Mouse (Mus musculus): ENCODE measurements at regions not wholly inside any gene's neighbourhood (a gene's known extent, or its start where the extent isn't known, plus 50 kb on each side); places are given as distances from the start of the nearest gene placed in this dataset.

GRCm38 (mm10) chr15:86738356-86738755 lies 524.1 kb downstream of the Tbc1d22a start:
- no peak for DNase-seq

GRCm38 (mm10) chr15:86738776-86739175 lies 524.5 kb downstream of the Tbc1d22a start:
- no peak for DNase-seq

- no peak for DNase-seq
These were observed 537.3 kb downstream of the Tbc1d22a start for GRCm38 (mm10) chr15:86751436-86752136.

- no peak for DNase-seq
These were observed 549.5 kb downstream of the Tbc1d22a start for GRCm38 (mm10) chr15:86763581-86764375.

GRCm38 (mm10) chr15:86767623-86768022 lies 553.4 kb downstream of the Tbc1d22a start:
- no peak for DNase-seq

GRCm38 (mm10) chr15:86773041-86773440 lies 558.8 kb downstream of the Tbc1d22a start:
- no peak for DNase-seq

- no peak for DNase-seq
These were observed 563.7 kb downstream of the Tbc1d22a start for GRCm38 (mm10) chr15:86777998-86778397.

GRCm38 (mm10) chr15:86781160-86781559 lies 566.9 kb downstream of the Tbc1d22a start:
- DNase-seq, result no peak

- no peak for DNase-seq
These were observed 580.5 kb downstream of the Tbc1d22a start for GRCm38 (mm10) chr15:86794716-86795115.

GRCm38 (mm10) chr15:86798474-86799178 lies 584.4 kb downstream of the Tbc1d22a start:
- DNase-seq, result no peak

GRCm38 (mm10) chr15:86807296-86808080 lies 593.2 kb downstream of the Tbc1d22a start:
- DNase-seq, result no peak

- no peak for DNase-seq
These were observed 597.6 kb downstream of the Tbc1d22a start for GRCm38 (mm10) chr15:86811821-86812220.

- DNase-seq, result no peak
These were observed 600.7 kb downstream of the Tbc1d22a start for GRCm38 (mm10) chr15:86814808-86815421.

GRCm38 (mm10) chr15:86835996-86836395 lies 621.7 kb downstream of the Tbc1d22a start:
- peak; percentile 15 for DNase-seq

GRCm38 (mm10) chr15:86852161-86852870 lies 638.1 kb downstream of the Tbc1d22a start:
- DNase-seq, result no peak

GRCm38 (mm10) chr15:86858356-86858906 lies 644.2 kb downstream of the Tbc1d22a start:
- DNase-seq, result no peak

GRCm38 (mm10) chr15:86875721-86876309 lies 661.6 kb downstream of the Tbc1d22a start:
- no peak for DNase-seq

- peak; percentile 8 for DNase-seq
These were observed 647.1 kb upstream of the Fam19a5 start for GRCm38 (mm10) chr15:86896974-86897373.

- DNase-seq, result no peak
These were observed 644.1 kb upstream of the Fam19a5 start for GRCm38 (mm10) chr15:86899961-86900360.

GRCm38 (mm10) chr15:86903006-86903405 lies 641.1 kb upstream of the Fam19a5 start:
- no peak for DNase-seq

- no peak for DNase-seq
These were observed 630.8 kb upstream of the Fam19a5 start for GRCm38 (mm10) chr15:86913276-86913675.
